Mouse (Mus musculus) subcutaneous adipose tissue, adult 2 months (tissue): ENCODE results near the gene Kif4. TPM values are rescaled to one million over a fixed set of nuclear protein-coding genes. Genes with fewer than 3 reads are reported as not detected.

ENCODE experiments used
- polyA plus RNA-seq: library from polyadenylated mRNA; depleted of rRNA; stranded (reverse); fragments of >200 nt; gene quantifications from 2 replicates; pipeline ENCODE4 v1.2.3, GENCODE M21; 2012; ENCODE audit warnings: low replicate concordance; rRNA removed

Gene Kif4
- polyA plus RNA-seq, result 0.20 and 1.6 TPM in 2 replicates

DNA sequence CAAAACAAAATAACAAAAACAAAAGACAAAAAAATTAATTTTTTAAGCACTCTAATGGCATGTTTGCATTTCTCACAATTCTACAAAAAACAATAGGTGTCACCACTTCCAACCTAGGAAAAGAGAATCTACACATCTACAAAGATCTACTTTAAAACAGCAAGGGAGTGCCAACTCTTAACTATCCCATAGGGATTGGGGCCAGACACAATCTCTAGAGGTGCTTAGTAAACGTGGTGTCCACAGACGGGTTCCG is at the start of gene Kif4:
TSS of gene Kif4 (plus strand) at position 192 of the 256 bp plus-strand sequence.

DNA sequence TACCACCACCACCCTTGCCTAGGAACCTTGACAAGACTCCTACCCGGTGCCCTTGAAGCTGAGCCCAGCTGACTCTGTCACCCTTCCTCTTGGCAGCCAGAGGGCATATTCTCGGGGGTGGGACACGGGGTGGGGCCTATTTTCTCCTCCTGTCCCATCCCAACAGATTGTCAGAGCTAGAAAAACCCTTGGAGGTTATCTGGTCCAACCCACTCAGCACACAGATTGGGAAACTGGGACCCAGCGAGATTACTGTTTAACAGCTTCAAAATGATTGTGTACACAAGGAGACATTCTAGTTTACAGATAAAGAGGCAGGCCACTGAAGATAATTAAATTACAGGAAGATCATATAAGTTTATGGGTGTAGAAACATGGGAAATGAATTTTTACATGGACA is 30.7 kb upstream of the Kif4 start, which contains the start of gene P2ry4:
TSS of gene P2ry4 (minus strand) at position 79 of the 400 bp plus-strand sequence.

DNA sequence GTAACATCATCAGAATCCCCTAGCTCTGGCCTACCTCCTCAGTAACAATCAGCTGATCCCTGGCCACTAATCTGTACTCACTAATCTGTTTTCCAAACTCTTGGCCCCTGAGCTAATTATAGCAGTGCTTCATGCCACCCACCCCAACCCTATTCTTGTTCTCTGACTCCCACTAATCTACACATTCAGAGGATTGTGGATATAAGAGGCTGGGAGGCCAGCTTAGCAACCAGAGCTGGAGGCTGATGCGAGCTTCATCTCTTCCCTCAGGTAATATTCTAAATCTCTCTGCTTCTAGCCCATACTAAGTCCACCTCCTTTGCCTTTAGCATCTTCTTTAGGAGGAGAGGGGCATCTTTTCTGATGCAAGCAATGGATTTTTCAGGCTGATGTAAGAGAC is 20.2 kb upstream of the Kif4 start, which contains the start of gene Arr3:
TSS of gene Arr3 (plus strand) at position 184 of the 400 bp plus-strand sequence.

DNA sequence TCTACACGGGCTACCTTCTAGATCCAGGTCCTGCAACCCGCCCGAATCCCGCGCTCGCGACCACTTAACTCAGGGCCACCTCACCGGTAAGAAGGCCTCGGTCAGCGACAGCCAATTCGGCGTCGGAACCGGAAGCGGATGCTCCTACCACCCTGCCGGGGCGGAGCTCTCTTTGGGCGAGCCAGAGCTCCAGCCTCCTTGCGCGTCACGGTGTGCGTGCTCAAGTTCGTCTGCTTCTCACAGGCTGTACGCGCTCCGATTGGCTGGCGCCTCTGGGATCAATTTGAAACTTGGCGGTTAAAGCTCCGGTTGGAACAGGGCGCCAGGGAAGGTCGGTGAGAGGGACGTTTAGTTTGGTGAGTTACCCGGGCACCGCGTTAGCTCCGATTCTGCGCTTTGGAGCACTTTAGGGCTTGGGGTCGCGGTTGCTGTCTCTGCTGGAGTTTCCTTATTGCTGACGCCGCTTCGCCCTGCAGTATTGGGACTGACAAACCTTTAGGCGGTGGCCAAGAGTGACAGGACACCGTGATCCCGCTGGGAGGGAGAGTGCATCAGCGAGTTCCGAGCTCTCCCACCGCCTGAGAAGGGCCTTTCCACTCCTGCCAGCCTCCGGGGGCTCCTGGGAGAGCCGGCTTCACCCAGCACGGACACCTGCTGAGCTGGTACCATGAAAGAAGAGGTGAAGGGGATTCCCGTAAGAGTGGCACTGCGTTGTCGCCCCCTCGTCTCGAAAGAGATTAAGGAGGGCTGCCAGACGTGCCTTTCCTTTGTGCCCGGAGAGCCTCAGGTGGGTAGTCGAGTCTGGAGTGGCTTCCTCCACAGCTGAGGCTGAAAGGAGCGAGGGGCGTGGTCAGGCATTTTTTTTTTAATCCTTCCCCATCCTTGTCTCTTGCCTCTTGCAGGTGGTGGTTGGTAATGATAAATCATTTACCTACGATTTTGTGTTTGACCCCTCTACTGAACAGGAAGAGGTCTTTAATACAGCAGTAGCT is 561 bp downstream of the Kif4 start, which contains the start of gene Pdzd11:
TSS of gene Pdzd11 (minus strand) at position 767 of the 992 bp plus-strand sequence.

DNA sequence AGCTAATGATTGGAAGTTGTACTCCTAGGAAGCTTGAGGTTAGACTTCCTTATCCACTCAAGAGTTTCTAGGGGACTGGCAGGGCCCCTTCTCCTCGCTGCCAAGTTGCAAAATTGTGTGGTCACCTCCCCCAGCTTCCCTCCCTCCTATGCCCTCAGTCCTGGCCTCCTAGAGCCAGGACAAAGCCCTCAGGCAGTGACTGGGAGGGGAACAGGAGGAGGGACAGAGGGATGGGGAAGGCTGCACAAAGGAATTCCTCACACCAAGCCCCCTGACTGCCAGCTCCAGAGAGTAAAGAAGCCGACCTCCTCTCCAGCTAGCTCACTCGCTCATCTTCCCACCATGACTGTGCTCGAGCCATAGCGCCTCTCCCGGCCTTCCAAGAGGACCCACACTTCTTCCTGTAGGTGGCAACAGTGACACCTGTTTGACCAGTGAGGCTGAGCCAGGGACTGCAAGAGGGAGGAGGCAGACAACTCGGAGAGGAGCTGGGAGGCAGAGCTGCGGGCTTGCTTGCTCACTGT is 104.2 kb downstream of the Kif4 start, which contains the start of gene Gdpd2:
TSS of gene Gdpd2 (plus strand) at position 209 of the 524 bp plus-strand sequence.

DNA sequence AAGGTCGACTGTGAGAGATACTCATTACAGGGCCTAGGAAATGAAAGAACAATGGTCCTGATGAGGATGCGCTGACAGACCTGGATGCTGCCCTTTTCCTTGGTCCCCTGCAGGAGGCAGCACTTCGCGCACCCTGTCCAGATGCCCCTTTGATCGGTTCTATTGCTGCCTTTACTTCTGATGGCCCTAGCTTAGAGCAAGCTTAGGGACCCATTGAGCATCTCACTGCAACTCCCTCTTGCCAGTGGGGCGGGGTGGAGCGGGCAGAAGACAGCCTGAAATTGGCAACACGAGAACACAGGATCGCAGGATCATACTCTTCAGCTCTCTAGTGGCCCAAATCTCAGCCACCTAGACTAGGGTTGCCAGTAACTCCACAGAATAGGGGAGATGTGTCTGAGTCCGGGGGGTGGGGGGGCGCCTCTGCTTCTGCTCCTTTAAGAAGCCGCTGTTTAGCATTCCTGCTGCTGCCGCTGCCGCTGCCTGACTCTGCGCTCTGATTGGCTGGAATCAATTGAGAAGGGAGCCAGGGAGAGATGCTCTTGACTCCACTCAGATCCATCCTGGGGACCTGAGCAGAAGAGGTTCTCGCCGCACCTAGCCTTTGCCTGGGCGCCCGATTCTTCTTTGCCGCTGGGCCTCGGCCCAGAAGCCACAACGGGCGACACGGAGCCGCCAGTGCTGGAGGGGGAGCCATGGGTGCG is 141.8 kb downstream of the Kif4 start, which contains the start of gene Dlg3:
TSS of gene Dlg3 (plus strand) at position 542 of the 704 bp plus-strand sequence.

Other genes with a start within 250 kb of the Kif4 start
- not detected in 2 replicates for gene Otud6a, start 196.7 kb upstream of the Kif4 start, polyA plus RNA-seq
- gene Awat2, start 183.0 kb upstream of the Kif4 start, polyA plus RNA-seq, result 0.37 and 0.80 TPM in 2 replicates
- 28.2 and 37.8 TPM in 2 replicates for gene Igbp1, start 131.4 kb upstream of the Kif4 start, polyA plus RNA-seq
- gene Dgat2l6, start 100.9 kb upstream of the Kif4 start, polyA plus RNA-seq, result not detected in 2 replicates
- not detected in 2 replicates for gene Awat1, start 53.5 kb upstream of the Kif4 start, polyA plus RNA-seq
- 0.03 TPM in 1 of 2 replicates, not detected in the other for gene P2ry4, start 30.9 kb upstream of the Kif4 start, polyA plus RNA-seq
- gene Arr3, start 20.2 kb upstream of the Kif4 start, polyA plus RNA-seq, result not detected in 2 replicates
- 29.2 and 40.1 TPM in 2 replicates for gene Pdzd11, start 831 bp downstream of the Kif4 start, polyA plus RNA-seq
- gene Gdpd2, start 104.1 kb downstream of the Kif4 start, polyA plus RNA-seq, result 0.16 and 1.5 TPM in 2 replicates
- gene Dlg3, start 142.0 kb downstream of the Kif4 start, polyA plus RNA-seq, result 4.0 and 23.6 TPM in 2 replicates